Mouse (Mus musculus): ENCODE results near the gene Tmem63a. TPM values are rescaled to one million over a fixed set of nuclear protein-coding genes. Genes with fewer than 3 reads are reported as not detected.
A peak's percentile ranks its signal among the peaks of the same experiment; 100 is the strongest.

The Tmem63a gene
- polyA plus RNA-seq, 1 experiment: 3.3 TPM

- peak; percentile 23 for DNase-seq (ENCODE audit: low read depth)
- no peak for TF ChIP-seq POLR2A (IDR thresholded peaks at IDR 0.05; ENCODE audit: borderline replicate concordance, extremely low read depth, insufficient read depth, insufficient read length, poor library complexity, severe bottlenecking)
- no peak for TF ChIP-seq CTCF (IDR thresholded peaks at IDR 0.05; ENCODE audit: borderline replicate concordance, extremely low read depth, insufficient read depth, insufficient read length)
Observed at GRCm38 (mm10) chr1:181000501-181001092, 58.5 kb downstream of the Tmem63a start.

- no peak for DNase-seq (ENCODE audit: low read depth)
Observed at GRCm38 (mm10) chr1:181001217-181001616, 59.1 kb downstream of the Tmem63a start.

GRCm38 (mm10) chr1:181001621-181002020, 59.5 kb downstream of the Tmem63a start:
- TF ChIP-seq CTCF (IDR thresholded peaks at IDR 0.05; ENCODE audit: borderline replicate concordance, extremely low read depth, insufficient read depth, insufficient read length): no peak
- TF ChIP-seq POLR2A (IDR thresholded peaks at IDR 0.05; ENCODE audit: borderline replicate concordance, extremely low read depth, insufficient read depth, insufficient read length, poor library complexity, severe bottlenecking): no peak
- no peak for DNase-seq (ENCODE audit: low read depth)

More at GRCm38 (mm10) chr1:181001217-181001616, 59.1 kb downstream of the Tmem63a start:
- TF ChIP-seq POLR2A (IDR thresholded peaks at IDR 0.05; ENCODE audit: borderline replicate concordance, extremely low read depth, insufficient read depth, insufficient read length, poor library complexity, severe bottlenecking) (no peak), CTCF (IDR thresholded peaks at IDR 0.05; ENCODE audit: borderline replicate concordance, extremely low read depth, insufficient read depth, insufficient read length) (no peak)

- no peak for TF ChIP-seq CTCF (IDR thresholded peaks at IDR 0.05; ENCODE audit: borderline replicate concordance, extremely low read depth, insufficient read depth, insufficient read length)
- no peak for TF ChIP-seq POLR2A (IDR thresholded peaks at IDR 0.05; ENCODE audit: borderline replicate concordance, extremely low read depth, insufficient read depth, insufficient read length, poor library complexity, severe bottlenecking)
- no peak for DNase-seq (ENCODE audit: low read depth)
Observed at GRCm38 (mm10) chr1:181003790-181004189, 61.6 kb downstream of the Tmem63a start.

GRCm38 (mm10) chr1:181005331-181005730, 63.2 kb downstream of the Tmem63a start:
- no peak for DNase-seq (ENCODE audit: low read depth)
- TF ChIP-seq CTCF (IDR thresholded peaks at IDR 0.05; ENCODE audit: borderline replicate concordance, extremely low read depth, insufficient read depth, insufficient read length) (no peak), POLR2A (IDR thresholded peaks at IDR 0.05; ENCODE audit: borderline replicate concordance, extremely low read depth, insufficient read depth, insufficient read length, poor library complexity, severe bottlenecking) (no peak)

GRCm38 (mm10) chr1:181007831-181008230, 65.7 kb downstream of the Tmem63a start:
- TF ChIP-seq CTCF (IDR thresholded peaks at IDR 0.05; ENCODE audit: borderline replicate concordance, extremely low read depth, insufficient read depth, insufficient read length): no peak
- no peak for TF ChIP-seq POLR2A (IDR thresholded peaks at IDR 0.05; ENCODE audit: borderline replicate concordance, extremely low read depth, insufficient read depth, insufficient read length, poor library complexity, severe bottlenecking)
- no peak for DNase-seq (ENCODE audit: low read depth)

- no peak for DNase-seq (ENCODE audit: low read depth)
- TF ChIP-seq POLR2A (IDR thresholded peaks at IDR 0.05; ENCODE audit: borderline replicate concordance, extremely low read depth, insufficient read depth, insufficient read length, poor library complexity, severe bottlenecking): no peak
- TF ChIP-seq CTCF (IDR thresholded peaks at IDR 0.05; ENCODE audit: borderline replicate concordance, extremely low read depth, insufficient read depth, insufficient read length): no peak
Observed at GRCm38 (mm10) chr1:181008266-181008665, 66.1 kb downstream of the Tmem63a start.

- TF ChIP-seq POLR2A (IDR thresholded peaks at IDR 0.05; ENCODE audit: borderline replicate concordance, extremely low read depth, insufficient read depth, insufficient read length, poor library complexity, severe bottlenecking) (no peak), CTCF (IDR thresholded peaks at IDR 0.05; ENCODE audit: borderline replicate concordance, extremely low read depth, insufficient read depth, insufficient read length) (no peak)
- no peak for DNase-seq (ENCODE audit: low read depth)
Observed at GRCm38 (mm10) chr1:181009011-181009590, 67.0 kb downstream of the Tmem63a start.

- no peak for DNase-seq (ENCODE audit: low read depth)
- TF ChIP-seq POLR2A (IDR thresholded peaks at IDR 0.05; ENCODE audit: borderline replicate concordance, extremely low read depth, insufficient read depth, insufficient read length, poor library complexity, severe bottlenecking) (no peak), CTCF (IDR thresholded peaks at IDR 0.05; ENCODE audit: borderline replicate concordance, extremely low read depth, insufficient read depth, insufficient read length) (no peak)
Observed at GRCm38 (mm10) chr1:181009754-181010153, 67.6 kb downstream of the Tmem63a start.

GRCm38 (mm10) chr1:181010171-181010932, 68.2 kb downstream of the Tmem63a start:
- no peak for TF ChIP-seq CTCF (IDR thresholded peaks at IDR 0.05; ENCODE audit: borderline replicate concordance, extremely low read depth, insufficient read depth, insufficient read length)
- no peak for DNase-seq (ENCODE audit: low read depth)

GRCm38 (mm10) chr1:181011601-181012000, 69.5 kb downstream of the Tmem63a start:
- TF ChIP-seq CTCF (IDR thresholded peaks at IDR 0.05; ENCODE audit: borderline replicate concordance, extremely low read depth, insufficient read depth, insufficient read length) (no peak), POLR2A (IDR thresholded peaks at IDR 0.05; ENCODE audit: borderline replicate concordance, extremely low read depth, insufficient read depth, insufficient read length, poor library complexity, severe bottlenecking) (no peak)
- no peak for DNase-seq (ENCODE audit: low read depth)

Data from brain, embryonic 14.5 days (tissue).